Mouse (Mus musculus) hindbrain, embryonic 15.5 days (tissue): Measurements from ENCODE around the gene Ece1. TPM values are rescaled to one million over a fixed set of nuclear protein-coding genes. Genes with fewer than 3 reads are reported as not detected.

Experiments used
- ATAC-seq: fragments of 200-750 bp; cut with Nextera tagmentation; 2 replicates; pipeline ENCODE4 v1.8.0; 2017; ENCODE audit warnings: low read depth, moderate number of reproducible peaks, moderate TSS enrichment; ENCODE audit not compliant: low FRiP score
- H3K27ac ChIP-seq: fragments of 300-500 bp; sonication (generic); replicated peaks from 2 replicates; pipeline ENCODE4 v1.5.1; 2015; ENCODE audit warnings: mild to moderate bottlenecking, inconsistent platforms
- H3K27me3 ChIP-seq: fragments of 300-500 bp; sonication (generic); 2 replicates; pipeline ENCODE4 v1.6.1; 2015; ENCODE audit warnings: control low read depth, inconsistent platforms
- H3K36me3 ChIP-seq: fragments of 300-500 bp; sonication (generic); 2 replicates; pipeline ENCODE4 v1.6.1; 2015; ENCODE audit warnings: control low read depth, inconsistent platforms
- H3K4me1 ChIP-seq: fragments of 300-500 bp; sonication (generic); replicated peaks from 2 replicates; pipeline ENCODE4 v1.6.1; 2015; ENCODE audit warnings: control low read depth, inconsistent platforms
- H3K4me2 ChIP-seq: fragments of 300-500 bp; sonication (generic); 2 replicates; pipeline ENCODE4 v1.6.1; 2015; ENCODE audit warnings: moderate library complexity, mild to moderate bottlenecking, inconsistent platforms
- H3K4me3 ChIP-seq: fragments of 300-500 bp; sonication (generic); 2 replicates; pipeline ENCODE4 v1.5.1; 2015; ENCODE audit warnings: mild to moderate bottlenecking, inconsistent platforms
- H3K9ac ChIP-seq: fragments of 300-500 bp; sonication (generic); 2 replicates; pipeline ENCODE4 v1.6.1; 2015; ENCODE audit warnings: inconsistent platforms
- H3K9me3 ChIP-seq: fragments of 300-500 bp; sonication (generic); 2 replicates; pipeline ENCODE4 v1.6.1; 2016; ENCODE audit warnings: control low read depth, inconsistent platforms
- WGBS: fragments of 180-500 bp; shearing (Covaris S2); methylation state at CpG from one replicate; pipeline ENCODE4 v1.1.7; 2015; 5-methylcytosine and 5-hydroxymethylcytosine counted together
- polyA plus RNA-seq: library from polyadenylated mRNA; unstranded; fragments of >200 nt; fragmentation: Nextera tagmentation; extraction: Ambion mirVana; gene quantifications from 2 replicates; pipeline ENCODE4 v1.2.1, GENCODE M21; 2015

The Ece1 gene
- polyA plus RNA-seq, 1 experiment from 2014 or later = 24.8 TPM

DNA sequence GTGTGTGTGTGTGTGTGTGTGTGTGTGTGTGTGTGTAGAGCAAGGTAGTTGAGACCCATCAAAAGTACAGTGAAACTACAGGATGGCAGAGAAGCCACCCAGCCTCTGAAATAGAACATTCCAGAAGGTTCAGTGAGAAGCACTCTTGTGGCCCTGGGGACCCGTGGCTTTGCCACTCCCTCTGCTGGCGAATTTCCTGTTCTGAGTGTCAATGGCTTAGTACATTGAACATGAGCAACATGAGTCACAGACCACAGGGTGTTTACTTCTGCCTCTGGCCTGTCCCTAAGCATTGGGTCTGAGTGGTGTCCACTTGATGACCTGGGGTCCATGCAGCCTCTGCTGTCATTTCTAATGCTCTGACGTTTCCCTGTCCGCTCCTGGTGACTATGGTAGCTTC lies 28.6 kb downstream of the Ece1 start:
- H3K27me3 ChIP-seq = no peaks in the 10 kb centered on the region
- no peak overlapping the region for H3K4me2 ChIP-seq
- peak overlapping the region; percentile 80; the same call in 1 of the 2 replicates for H3K27ac ChIP-seq
- peaks cover 38% of the 10 kb centered on the region for H3K4me1 ChIP-seq
- H3K36me3 ChIP-seq = no peaks in the 10 kb centered on the region
- no peak for ATAC-seq
- H3K9ac ChIP-seq = no peak overlapping the region
- WGBS = 78% methylated on average over 4 of the region's 4 CpGs
- no peak overlapping the region for H3K4me3 ChIP-seq
- no peaks in the 10 kb centered on the region for H3K9me3 ChIP-seq

- 9% methylated on average over 4 of the region's 4 CpGs for WGBS
- Histone ChIP-seq H3K9me3 (no peaks in the 10 kb centered on the region), H3K4me2 (peak overlapping the region; percentile 45; the same call in 1 of the 2 replicates)
Observed at GRCm38 (mm10) chr4:137891553-137892145, 29.6 kb downstream of the Ece1 start.

GRCm38 (mm10) chr4:137892713-137893242 lies 30.7 kb downstream of the Ece1 start:
- Histone ChIP-seq H3K4me1 (peaks cover 52% of the 10 kb centered on the region), H3K27ac (peak overlapping the region; percentile 80), H3K4me3 (0 out of 2 replicates have a peak overlapping the region, but pooled peaks have one; percentile 7), H3K36me3 (no peaks in the 10 kb centered on the region), H3K9me3 (no peaks in the 10 kb centered on the region), H3K9ac (no peak overlapping the region), H3K4me2 (peak overlapping the region; percentile 45), H3K27me3 (no peaks in the 10 kb centered on the region)
- ATAC-seq = peak; percentile 84
- 6% methylated on average over 11 of the region's 11 CpGs for WGBS

More at GRCm38 (mm10) chr4:137891553-137892145, 29.6 kb downstream of the Ece1 start:
- ATAC-seq = peak; percentile 55
- Histone ChIP-seq H3K4me3 (no peak overlapping the region), H3K36me3 (no peaks in the 10 kb centered on the region), H3K4me1 (peaks cover 44% of the 10 kb centered on the region), H3K9ac (no peak overlapping the region), H3K27ac (peak overlapping the region; percentile 80), H3K27me3 (no peaks in the 10 kb centered on the region)

DNA sequence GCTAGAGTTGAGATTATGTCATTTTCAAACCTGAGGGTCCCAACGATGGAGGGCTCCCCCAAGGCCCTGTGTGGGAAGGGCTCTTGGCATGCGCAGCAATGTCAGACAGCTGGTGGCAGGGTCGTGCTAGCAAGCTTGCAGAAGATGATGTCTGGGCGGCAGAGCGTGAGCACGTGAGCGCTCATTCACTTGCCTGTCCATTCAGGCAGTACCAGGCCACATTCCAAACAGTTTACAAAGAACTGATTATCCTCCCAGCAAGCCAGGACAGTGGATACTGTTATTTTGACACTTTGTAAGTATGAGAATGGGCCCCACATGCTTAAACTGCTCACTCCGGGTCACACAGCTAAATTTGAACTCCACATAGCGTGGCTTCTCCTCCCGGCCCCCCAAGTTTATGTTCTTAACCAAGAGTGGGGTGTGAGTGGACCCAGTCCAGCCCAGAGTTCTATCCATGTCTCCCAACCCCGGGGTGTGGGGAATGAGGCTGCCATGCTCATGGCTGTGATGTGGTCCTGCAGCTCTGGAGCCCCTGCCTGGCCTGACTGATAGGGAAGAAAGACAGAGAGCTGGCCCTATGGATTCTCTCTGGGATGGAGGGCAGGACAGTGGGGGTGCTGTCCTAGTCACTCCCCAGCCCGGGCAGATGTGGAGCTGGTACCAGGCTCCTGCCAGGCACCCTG lies 34.7 kb downstream of the Ece1 start:
- Histone ChIP-seq H3K27ac (peak overlapping the region; percentile 72), H3K27me3 (no peaks in the 10 kb centered on the region), H3K4me1 (peaks cover 57% of the 10 kb centered on the region), H3K4me3 (no peak overlapping the region), H3K9ac (no peak overlapping the region), H3K4me2 (no peak overlapping the region), H3K36me3 (no peaks in the 10 kb centered on the region), H3K9me3 (no peaks in the 10 kb centered on the region)
- 20% methylated on average over 12 of the region's 12 CpGs for WGBS
- 0 out of 2 replicates have a peak, but pooled peaks have one; percentile 1 for ATAC-seq

DNA sequence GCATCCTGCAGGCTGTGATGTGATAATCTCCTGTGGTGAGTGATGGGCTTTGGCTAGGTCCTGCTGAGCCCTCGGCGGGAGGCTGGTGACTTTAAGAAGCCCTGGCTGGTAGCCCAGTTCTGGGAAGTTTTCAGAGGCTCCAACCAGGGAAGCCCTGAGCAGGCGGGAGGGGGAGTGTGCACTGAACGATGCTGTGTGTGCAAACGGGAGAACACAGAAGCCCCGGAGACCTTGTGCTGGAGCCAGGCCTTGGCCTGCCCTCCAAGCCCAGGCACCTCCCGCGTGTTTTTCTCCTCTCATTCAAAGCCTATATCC lies 35.2 kb downstream of the Ece1 start:
- Histone ChIP-seq H3K9ac (no peak overlapping the region), H3K36me3 (no peaks in the 10 kb centered on the region), H3K4me2 (0 out of 2 replicates have a peak overlapping the region, but pooled peaks have one; percentile 3), H3K9me3 (no peaks in the 10 kb centered on the region), H3K4me1 (peaks cover 52% of the 10 kb centered on the region), H3K4me3 (no peak overlapping the region), H3K27ac (peak overlapping the region; percentile 72), H3K27me3 (no peaks in the 10 kb centered on the region)
- peak; percentile 65 for ATAC-seq
- WGBS = 12% methylated on average over 8 of the region's 8 CpGs

DNA sequence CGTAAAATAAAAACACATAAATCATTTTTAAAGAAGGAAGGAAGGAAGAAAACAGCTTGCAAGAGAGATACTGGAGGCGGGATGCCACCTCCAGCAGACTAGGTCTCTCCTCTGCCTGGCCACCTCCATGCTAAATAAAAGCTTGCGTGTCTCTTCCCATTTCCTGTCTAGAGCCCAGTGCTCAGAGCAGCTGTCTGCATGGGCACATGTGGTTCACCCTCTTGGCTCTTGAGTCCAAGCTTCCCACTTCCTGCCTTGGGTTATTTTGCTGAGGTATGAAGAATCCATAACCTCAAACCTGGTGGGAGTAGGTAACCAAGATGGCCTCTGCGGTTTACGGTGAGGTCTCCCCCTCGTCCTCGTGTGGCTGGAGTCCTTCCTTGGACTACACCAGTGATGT lies 36.5 kb downstream of the Ece1 start:
- no peak overlapping the region for H3K4me3 ChIP-seq
- 89% methylated on average over 7 of the region's 7 CpGs for WGBS

GRCm38 (mm10) chr4:137902268-137902667 lies 40.2 kb downstream of the Ece1 start:
- WGBS = 56% methylated on average over 13 of the region's 13 CpGs
- peaks cover 41% of the 10 kb centered on the region for H3K4me1 ChIP-seq

More for the DNA sequence above, 36.5 kb downstream of the Ece1 start:
- Histone ChIP-seq H3K9me3 (no peaks in the 10 kb centered on the region), H3K36me3 (no peaks in the 10 kb centered on the region), H3K27me3 (no peaks in the 10 kb centered on the region), H3K4me1 (peaks cover 50% of the 10 kb centered on the region), H3K4me2 (no peak overlapping the region), H3K9ac (no peak overlapping the region), H3K27ac (no peak overlapping the region)
- ATAC-seq = no peak

DNA sequence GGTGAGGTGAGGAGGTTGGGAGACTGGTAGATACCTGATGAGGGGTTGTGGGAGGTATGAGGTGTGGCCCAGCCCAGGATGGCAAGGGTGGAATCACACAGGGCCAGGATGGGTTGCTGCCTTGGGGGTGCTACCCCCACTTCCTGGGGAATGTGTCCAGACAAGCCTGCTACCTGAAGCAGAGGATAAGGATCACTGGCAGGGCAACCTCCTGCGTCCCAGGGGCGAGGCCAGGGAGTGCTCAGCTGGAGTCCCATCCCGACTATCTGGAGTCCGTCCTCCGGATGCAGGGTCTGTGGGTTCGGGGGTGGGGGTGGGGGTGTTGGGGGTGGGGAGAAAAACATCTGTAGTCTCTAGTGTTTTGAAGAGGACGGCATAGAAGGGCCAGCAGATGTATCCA lies 40.8 kb downstream of the Ece1 start:
- no peak overlapping the region for H3K27ac ChIP-seq
- H3K9me3 ChIP-seq = no peaks in the 10 kb centered on the region
- H3K4me3 ChIP-seq = no peak overlapping the region
- no peak overlapping the region for H3K4me2 ChIP-seq
- ATAC-seq = no peak
- 46% methylated on average over 5 of the region's 7 CpGs for WGBS
- H3K9ac ChIP-seq = no peak overlapping the region
- H3K36me3 ChIP-seq = no peaks in the 10 kb centered on the region
- peaks cover 38% of the 10 kb centered on the region for H3K4me1 ChIP-seq
- no peaks in the 10 kb centered on the region for H3K27me3 ChIP-seq

More at GRCm38 (mm10) chr4:137902268-137902667, 40.2 kb downstream of the Ece1 start:
- H3K27me3 ChIP-seq = no peaks in the 10 kb centered on the region
- no peak overlapping the region for H3K9ac ChIP-seq
- no peaks in the 10 kb centered on the region for H3K9me3 ChIP-seq
- H3K27ac ChIP-seq = no peak overlapping the region
- ATAC-seq = no peak
- no peak overlapping the region for H3K4me2 ChIP-seq
- no peak overlapping the region for H3K4me3 ChIP-seq
- H3K36me3 ChIP-seq = no peaks in the 10 kb centered on the region

DNA sequence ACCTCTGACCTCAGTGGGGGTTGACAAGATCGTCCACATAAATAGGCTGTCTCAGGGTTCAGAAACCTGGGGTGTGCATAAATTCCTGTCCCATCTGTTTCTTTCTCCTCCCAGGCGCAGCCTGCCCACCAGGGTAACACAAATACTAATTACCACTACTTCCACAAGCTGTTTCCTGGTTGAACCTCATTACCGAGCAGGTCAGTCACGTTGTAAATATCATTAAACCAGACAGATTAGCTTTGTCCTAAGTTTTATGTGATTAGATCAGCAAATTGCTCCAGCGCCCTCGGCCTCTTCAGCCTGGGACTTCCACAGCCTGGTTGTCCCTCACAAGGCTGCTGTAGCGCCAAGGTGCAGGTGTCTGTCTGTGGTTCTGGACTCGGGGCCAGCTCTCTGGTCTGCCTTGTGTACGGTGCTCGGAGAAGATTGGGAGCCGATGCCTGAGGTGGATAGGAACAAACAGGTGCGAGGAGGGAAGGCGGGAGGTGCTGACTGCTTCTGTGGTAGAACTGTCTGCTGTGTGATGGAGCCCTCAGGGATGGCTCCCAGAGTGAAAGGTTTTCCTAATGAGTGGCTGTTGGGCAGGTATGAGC lies 43.0 kb downstream of the Ece1 start:
- Histone ChIP-seq H3K4me3 (no peak overlapping the region), H3K36me3 (no peaks in the 10 kb centered on the region), H3K9ac (no peak overlapping the region), H3K4me1 (peaks cover 21% of the 10 kb centered on the region), H3K4me2 (no peak overlapping the region), H3K27ac (peak overlapping the region; percentile 25), H3K27me3 (no peaks in the 10 kb centered on the region), H3K9me3 (no peaks in the 10 kb centered on the region)
- no peak for ATAC-seq
- 50% methylated on average over 13 of the region's 13 CpGs for WGBS

DNA sequence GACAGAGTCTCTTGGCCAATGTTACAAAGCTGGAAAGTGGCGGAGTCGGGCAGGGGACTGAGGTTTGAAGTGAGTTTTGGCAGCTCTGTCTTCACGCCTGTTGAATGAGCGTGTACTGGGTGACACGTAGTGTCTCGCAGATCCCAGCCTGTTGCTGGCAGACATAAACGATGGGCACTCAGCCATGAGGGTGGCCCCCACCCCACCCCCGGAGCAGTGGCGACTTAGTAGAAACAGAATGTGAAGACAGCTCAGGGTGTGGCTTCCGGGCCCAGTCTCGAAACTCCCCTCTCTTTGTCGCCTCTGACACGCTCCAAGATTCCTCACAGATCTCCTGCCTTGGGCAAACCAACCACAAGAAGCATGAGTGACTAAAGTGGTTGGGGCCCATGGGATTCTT lies 45.9 kb downstream of the Ece1 start:
- Histone ChIP-seq H3K27me3 (no peaks in the 10 kb centered on the region), H3K9ac (no peak overlapping the region), H3K36me3 (no peaks in the 10 kb centered on the region), H3K27ac (no peak overlapping the region), H3K9me3 (no peaks in the 10 kb centered on the region), H3K4me3 (no peak overlapping the region), H3K4me2 (no peak overlapping the region), H3K4me1 (peaks cover 17% of the 10 kb centered on the region)
- 57% methylated on average over 13 of the region's 13 CpGs for WGBS
- peak; percentile 19; the same call in 1 of the 2 replicates for ATAC-seq

- ATAC-seq = no peak
- H3K27me3 ChIP-seq = no peaks in the 10 kb centered on the region
- no peak overlapping the region for H3K4me3 ChIP-seq
- no peak overlapping the region for H3K27ac ChIP-seq
- WGBS = 93% methylated on average over 7 of the region's 7 CpGs
- peaks cover 22% of the 10 kb centered on the region for H3K4me1 ChIP-seq
- H3K4me2 ChIP-seq = no peak overlapping the region
- no peaks in the 10 kb centered on the region for H3K36me3 ChIP-seq
- no peaks in the 10 kb centered on the region for H3K9me3 ChIP-seq
- no peak overlapping the region for H3K9ac ChIP-seq
Observed at GRCm38 (mm10) chr4:137908489-137908888, 46.5 kb downstream of the Ece1 start.

DNA sequence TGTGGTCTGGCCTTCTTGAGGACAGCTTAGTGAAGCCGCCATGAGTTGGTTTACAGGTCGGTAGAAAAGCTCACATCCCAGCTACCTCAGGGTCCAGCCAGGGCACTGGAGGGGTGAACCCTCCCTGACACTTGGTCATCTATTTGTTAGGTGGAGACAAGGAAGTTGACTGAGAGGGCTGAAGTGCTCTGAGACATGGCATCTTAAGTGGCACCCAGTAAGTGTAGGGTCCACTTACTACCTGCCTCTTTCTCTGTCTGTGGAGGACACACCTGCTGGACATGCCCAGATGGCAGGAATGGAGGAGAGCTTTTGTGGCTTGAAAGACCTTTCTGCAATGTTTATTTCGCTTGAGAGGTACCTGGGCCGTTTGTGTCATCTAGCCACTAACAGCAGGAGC lies 46.9 kb downstream of the Ece1 start:
- no peaks in the 10 kb centered on the region for H3K36me3 ChIP-seq
- H3K27me3 ChIP-seq = no peaks in the 10 kb centered on the region
- no peak overlapping the region for H3K9ac ChIP-seq
- no peak overlapping the region for H3K27ac ChIP-seq
- 87% methylated on average over 4 of the region's 4 CpGs for WGBS
- H3K4me1 ChIP-seq = peaks cover 27% of the 10 kb centered on the region
- ATAC-seq = no peak
- no peaks in the 10 kb centered on the region for H3K9me3 ChIP-seq
- no peak overlapping the region for H3K4me2 ChIP-seq
- no peak overlapping the region for H3K4me3 ChIP-seq
